Mouse (Mus musculus): ENCODE measurements around the gene Il23r. TPM values are rescaled to one million over a fixed set of nuclear protein-coding genes. Genes with fewer than 3 reads are reported as not detected.
"Not testable (repeated sequence)": the region's sequence is repeated elsewhere in the genome, so short reads cannot be mapped to it uniquely, and the experiment has no call there.

The Il23r gene
- polyA plus RNA-seq, 1 experiment from 2014 or later: not detected

DNA sequence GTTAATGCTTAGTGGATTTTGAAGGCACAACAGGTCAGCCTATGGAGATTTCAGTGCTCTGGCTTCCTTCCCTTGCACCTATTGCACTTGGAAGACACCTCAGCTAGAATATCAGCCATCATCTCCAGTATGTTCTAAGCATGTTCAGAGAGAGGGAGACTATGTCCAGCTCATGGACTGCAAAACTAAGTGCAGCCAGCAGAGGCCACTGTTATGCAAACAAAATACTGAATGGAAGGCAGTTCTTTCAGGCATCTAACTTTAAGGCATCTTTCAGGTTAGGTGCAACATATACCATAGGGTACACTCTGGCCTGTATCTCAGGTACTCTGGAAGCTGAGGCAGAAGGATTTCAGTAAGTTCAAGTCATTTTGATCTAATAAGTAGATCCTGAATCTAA is 19.1 kb upstream of the Il23r start:
- Histone ChIP-seq H3K36me3 (ENCODE audit: control insufficient read depth, insufficient read depth, low read length) (no peaks in the 10 kb centered on the region), H3K27me3 (replicated peaks; ENCODE audit: control insufficient read depth, insufficient read depth, low read length) (no peaks in the 10 kb centered on the region), H3K4me3 (ENCODE audit: low read length) (no peak overlapping the region), H3K4me1 (ENCODE audit: control insufficient read depth, insufficient read depth, low read depth, low read length) (no peaks in the 10 kb centered on the region), H3K27ac (ENCODE audit: low read depth, low read length) (no peak overlapping the region), H3K4me2 (ENCODE audit: low read length) (no peak overlapping the region), H3K9ac (ENCODE audit: low read depth, low read length) (no peak overlapping the region), H3K9me3 (ENCODE audit: control insufficient read depth, low read length) (no peaks in the 10 kb centered on the region)
- ATAC-seq: no peak

- H3K9ac ChIP-seq (ENCODE audit: low read depth, low read length); H3K27ac ChIP-seq (ENCODE audit: low read depth, low read length); H3K4me2 ChIP-seq (ENCODE audit: low read length); H3K27me3 ChIP-seq (replicated peaks; ENCODE audit: control insufficient read depth, insufficient read depth, low read length); H3K9me3 ChIP-seq (ENCODE audit: control insufficient read depth, low read length); H3K4me1 ChIP-seq (ENCODE audit: control insufficient read depth, insufficient read depth, low read depth, low read length); H3K4me3 ChIP-seq (ENCODE audit: low read length); H3K36me3 ChIP-seq (ENCODE audit: control insufficient read depth, insufficient read depth, low read length): not testable (repeated sequence)
- WGBS: 95% methylated on average over 2 of the region's 6 CpGs
- 0 out of 2 replicates have a peak, but pooled peaks have one; percentile 50 for ATAC-seq
Measured at GRCm38 (mm10) chr6:67501938-67502337, 10.3 kb upstream of the Il23r start.

DNA sequence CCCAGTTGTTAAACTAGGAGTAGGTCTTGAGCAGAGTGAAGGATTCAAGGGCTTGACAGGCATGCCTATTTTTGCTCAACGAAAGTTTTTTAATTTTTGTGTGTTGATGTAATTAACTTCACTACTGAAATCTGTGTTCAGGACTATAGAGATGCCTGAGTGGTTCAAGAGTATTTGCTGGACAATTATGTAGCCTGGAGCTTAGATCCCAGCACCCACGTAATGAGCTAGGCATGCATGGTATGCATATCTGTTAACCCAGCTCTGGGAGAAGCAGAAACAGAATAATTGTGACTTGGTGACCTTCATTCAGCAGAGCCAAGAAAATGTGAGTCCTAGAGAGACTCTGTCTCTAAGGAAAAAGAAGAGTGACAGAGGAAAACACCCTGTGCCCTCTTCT is 10.6 kb downstream of the Il23r start:
- no peaks in the 10 kb centered on the region for H3K36me3 ChIP-seq (ENCODE audit: control insufficient read depth, insufficient read depth, low read length)
- H3K27ac ChIP-seq (ENCODE audit: low read depth, low read length): no peak overlapping the region
- no peak overlapping the region for H3K4me2 ChIP-seq (ENCODE audit: low read length)
- 0 out of 2 replicates have a peak, but pooled peaks cover 2% of the 10 kb centered on the region for H3K9me3 ChIP-seq (ENCODE audit: control insufficient read depth, low read length)
- no peaks in the 10 kb centered on the region for H3K27me3 ChIP-seq (replicated peaks; ENCODE audit: control insufficient read depth, insufficient read depth, low read length)
- 68% methylated on average over 2 of the region's 2 CpGs for WGBS
- H3K4me1 ChIP-seq (ENCODE audit: control insufficient read depth, insufficient read depth, low read depth, low read length): no peaks in the 10 kb centered on the region
- ATAC-seq: no peak
- H3K9ac ChIP-seq (ENCODE audit: low read depth, low read length): no peak overlapping the region
- no peak overlapping the region for H3K4me3 ChIP-seq (ENCODE audit: low read length)

GRCm38 (mm10) chr6:67471242-67471641 is 20.4 kb downstream of the Il23r start:
- Histone ChIP-seq H3K9me3 (ENCODE audit: control insufficient read depth, low read length) (no peaks in the 10 kb centered on the region), H3K36me3 (ENCODE audit: control insufficient read depth, insufficient read depth, low read length) (no peaks in the 10 kb centered on the region), H3K27me3 (replicated peaks; ENCODE audit: control insufficient read depth, insufficient read depth, low read length) (no peaks in the 10 kb centered on the region), H3K4me1 (ENCODE audit: control insufficient read depth, insufficient read depth, low read depth, low read length) (no peaks in the 10 kb centered on the region), H3K4me3 (ENCODE audit: low read length) (no peak overlapping the region), H3K4me2 (ENCODE audit: low read length) (no peak overlapping the region), H3K9ac (ENCODE audit: low read depth, low read length) (no peak overlapping the region), H3K27ac (ENCODE audit: low read depth, low read length) (no peak overlapping the region)
- ATAC-seq: no peak
- WGBS: 14% methylated on average over 1 of the region's 1 CpGs

DNA sequence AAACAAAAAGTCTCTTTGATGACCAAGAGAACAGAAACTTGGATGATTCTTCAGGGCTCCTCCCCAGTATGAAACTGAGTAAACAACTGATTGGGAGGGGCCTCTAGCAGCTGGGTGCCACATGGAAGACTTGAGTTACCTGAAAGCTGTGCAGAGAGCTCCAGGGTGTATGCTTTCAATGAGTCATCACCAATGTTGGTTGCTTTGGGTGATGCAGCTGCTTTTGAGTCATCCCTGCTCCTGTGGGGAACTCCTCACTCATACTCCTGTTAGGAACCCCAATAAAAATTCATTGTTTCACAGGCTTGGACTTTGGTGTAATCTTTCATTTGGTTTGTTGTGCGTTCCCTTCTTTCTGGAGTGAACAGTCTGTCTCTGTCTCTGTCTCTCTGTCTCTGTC is 32.2 kb downstream of the Il23r start:
- Histone ChIP-seq H3K9ac (ENCODE audit: low read depth, low read length) (no peak overlapping the region), H3K27me3 (replicated peaks; ENCODE audit: control insufficient read depth, insufficient read depth, low read length) (no peaks in the 10 kb centered on the region), H3K4me3 (ENCODE audit: low read length) (no peak overlapping the region), H3K4me1 (ENCODE audit: control insufficient read depth, insufficient read depth, low read depth, low read length) (no peaks in the 10 kb centered on the region), H3K36me3 (ENCODE audit: control insufficient read depth, insufficient read depth, low read length) (no peaks in the 10 kb centered on the region), H3K27ac (ENCODE audit: low read depth, low read length) (no peak overlapping the region), H3K4me2 (ENCODE audit: low read length) (no peak overlapping the region), H3K9me3 (ENCODE audit: control insufficient read depth, low read length) (no peaks in the 10 kb centered on the region)
- no peak for ATAC-seq
- WGBS: 94% methylated on average over 1 of the region's 1 CpGs

DNA sequence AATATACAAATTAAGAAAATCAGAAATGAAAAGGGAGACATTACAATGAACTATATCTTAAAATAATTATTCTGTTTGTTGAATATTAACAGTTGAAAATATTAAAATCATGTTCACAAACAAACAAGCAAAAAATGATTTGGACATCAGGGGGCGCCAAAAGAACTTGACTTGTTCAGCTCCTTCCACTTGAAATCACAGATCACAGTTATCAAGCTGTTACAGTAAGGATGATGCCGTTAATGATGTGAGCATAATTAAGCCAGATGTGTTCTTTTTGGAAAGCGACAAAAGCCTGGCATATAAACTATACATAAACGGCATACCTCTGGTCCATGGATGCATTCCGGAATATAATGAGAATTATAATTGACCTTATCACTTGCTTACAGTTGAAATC is 40.3 kb downstream of the Il23r start:
- 42% methylated on average over 5 of the region's 5 CpGs for WGBS
- H3K4me2 ChIP-seq (ENCODE audit: low read length): no peak overlapping the region
- ATAC-seq: peak; percentile 34; the same call in 1 of the 2 replicates

DNA sequence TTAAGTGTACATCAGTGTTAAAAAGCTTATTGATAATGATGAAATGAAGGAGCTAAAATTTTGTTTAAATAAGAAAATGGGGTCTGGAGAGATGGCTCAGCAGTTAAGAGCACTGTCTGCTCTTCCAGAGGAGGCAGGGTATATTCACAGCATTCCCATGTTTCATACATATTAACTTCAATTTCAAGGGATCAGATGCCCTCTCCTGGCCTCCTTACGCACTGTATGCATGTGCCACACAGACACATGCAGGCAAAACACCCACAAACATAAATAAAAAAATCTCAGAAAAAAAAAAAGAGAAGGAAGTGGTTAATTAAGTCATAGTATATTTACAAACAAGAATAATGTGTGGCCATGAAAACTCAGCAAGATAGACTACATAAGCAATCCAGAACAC is 45.8 kb downstream of the Il23r start:
- Histone ChIP-seq H3K4me2 (ENCODE audit: low read length) (no peak overlapping the region), H3K4me3 (ENCODE audit: low read length) (no peak overlapping the region), H3K4me1 (ENCODE audit: control insufficient read depth, insufficient read depth, low read depth, low read length) (no peaks in the 10 kb centered on the region), H3K9me3 (ENCODE audit: control insufficient read depth, low read length) (no peaks in the 10 kb centered on the region), H3K27me3 (replicated peaks; ENCODE audit: control insufficient read depth, insufficient read depth, low read length) (no peaks in the 10 kb centered on the region), H3K27ac (ENCODE audit: low read depth, low read length) (no peak overlapping the region), H3K36me3 (ENCODE audit: control insufficient read depth, insufficient read depth, low read length) (no peaks in the 10 kb centered on the region), H3K9ac (ENCODE audit: low read depth, low read length) (no peak overlapping the region)
- no peak for ATAC-seq
- WGBS: 77% methylated on average over 1 of the region's 1 CpGs

More for the DNA sequence above, 40.3 kb downstream of the Il23r start:
- Histone ChIP-seq H3K27me3 (replicated peaks; ENCODE audit: control insufficient read depth, insufficient read depth, low read length) (no peaks in the 10 kb centered on the region), H3K4me3 (ENCODE audit: low read length) (no peak overlapping the region), H3K9me3 (ENCODE audit: control insufficient read depth, low read length) (no peaks in the 10 kb centered on the region), H3K9ac (ENCODE audit: low read depth, low read length) (no peak overlapping the region), H3K36me3 (ENCODE audit: control insufficient read depth, insufficient read depth, low read length) (no peaks in the 10 kb centered on the region), H3K27ac (ENCODE audit: low read depth, low read length) (no peak overlapping the region), H3K4me1 (ENCODE audit: control insufficient read depth, insufficient read depth, low read depth, low read length) (no peaks in the 10 kb centered on the region)

- no peaks in the 10 kb centered on the region for H3K27me3 ChIP-seq (replicated peaks; ENCODE audit: control insufficient read depth, insufficient read depth, low read length)
- H3K4me1 ChIP-seq (ENCODE audit: control insufficient read depth, insufficient read depth, low read depth, low read length): no peaks in the 10 kb centered on the region
- no peak overlapping the region for H3K27ac ChIP-seq (ENCODE audit: low read depth, low read length)
- H3K9ac ChIP-seq (ENCODE audit: low read depth, low read length): no peak overlapping the region
- ATAC-seq: no peak
- no peak overlapping the region for H3K4me2 ChIP-seq (ENCODE audit: low read length)
- WGBS: 92% methylated on average over 6 of the region's 6 CpGs
- no peak overlapping the region for H3K4me3 ChIP-seq (ENCODE audit: low read length)
- H3K9me3 ChIP-seq (ENCODE audit: control insufficient read depth, low read length): no peaks in the 10 kb centered on the region
- no peaks in the 10 kb centered on the region for H3K36me3 ChIP-seq (ENCODE audit: control insufficient read depth, insufficient read depth, low read length)
Measured at GRCm38 (mm10) chr6:67443124-67443523, 48.5 kb downstream of the Il23r start.

GRCm38 (mm10) chr6:67437814-67438385 is 53.8 kb downstream of the Il23r start:
- H3K9me3 ChIP-seq (ENCODE audit: control insufficient read depth, low read length): no peaks in the 10 kb centered on the region
- H3K4me2 ChIP-seq (ENCODE audit: low read length): no peak overlapping the region
- no peak overlapping the region for H3K27ac ChIP-seq (ENCODE audit: low read depth, low read length)
- H3K4me3 ChIP-seq (ENCODE audit: low read length): no peak overlapping the region
- no peak for ATAC-seq
- WGBS: 76% methylated on average over 3 of the region's 3 CpGs
- no peaks in the 10 kb centered on the region for H3K27me3 ChIP-seq (replicated peaks; ENCODE audit: control insufficient read depth, insufficient read depth, low read length)
- no peaks in the 10 kb centered on the region for H3K4me1 ChIP-seq (ENCODE audit: control insufficient read depth, insufficient read depth, low read depth, low read length)
- H3K36me3 ChIP-seq (ENCODE audit: control insufficient read depth, insufficient read depth, low read length): no peaks in the 10 kb centered on the region
- H3K9ac ChIP-seq (ENCODE audit: low read depth, low read length): no peak overlapping the region

GRCm38 (mm10) chr6:67437028-67437427 is 54.6 kb downstream of the Il23r start:
- no peak overlapping the region for H3K27ac ChIP-seq (ENCODE audit: low read depth, low read length)
- no peak overlapping the region for H3K9ac ChIP-seq (ENCODE audit: low read depth, low read length)
- no peaks in the 10 kb centered on the region for H3K9me3 ChIP-seq (ENCODE audit: control insufficient read depth, low read length)
- H3K4me2 ChIP-seq (ENCODE audit: low read length): no peak overlapping the region
- no peaks in the 10 kb centered on the region for H3K27me3 ChIP-seq (replicated peaks; ENCODE audit: control insufficient read depth, insufficient read depth, low read length)
- no peak overlapping the region for H3K4me3 ChIP-seq (ENCODE audit: low read length)
- no peaks in the 10 kb centered on the region for H3K36me3 ChIP-seq (ENCODE audit: control insufficient read depth, insufficient read depth, low read length)
- no peaks in the 10 kb centered on the region for H3K4me1 ChIP-seq (ENCODE audit: control insufficient read depth, insufficient read depth, low read depth, low read length)
- no peak for ATAC-seq

Data from hindbrain, embryonic 16.5 days (tissue).